Mouse (Mus musculus) gonadal fat pad, adult 2 months (tissue): ENCODE data around the gene Filip1l. TPM values are rescaled to one million over a fixed set of nuclear protein-coding genes. Genes with fewer than 3 reads are reported as not detected.

Experiments used
- DNase-seq: peaks from one replicate; pipeline ENCODE4 v3.0.0-alpha.2; 2012; ENCODE audit warnings: low read depth
- polyA plus RNA-seq: library from polyadenylated mRNA; depleted of rRNA; stranded (reverse); fragments of >200 nt; gene quantifications from 2 replicates; pipeline ENCODE4 v1.2.3, GENCODE M21; 2012

The Filip1l gene
- polyA plus RNA-seq, 1 experiment = 8.3 TPM

DNA sequence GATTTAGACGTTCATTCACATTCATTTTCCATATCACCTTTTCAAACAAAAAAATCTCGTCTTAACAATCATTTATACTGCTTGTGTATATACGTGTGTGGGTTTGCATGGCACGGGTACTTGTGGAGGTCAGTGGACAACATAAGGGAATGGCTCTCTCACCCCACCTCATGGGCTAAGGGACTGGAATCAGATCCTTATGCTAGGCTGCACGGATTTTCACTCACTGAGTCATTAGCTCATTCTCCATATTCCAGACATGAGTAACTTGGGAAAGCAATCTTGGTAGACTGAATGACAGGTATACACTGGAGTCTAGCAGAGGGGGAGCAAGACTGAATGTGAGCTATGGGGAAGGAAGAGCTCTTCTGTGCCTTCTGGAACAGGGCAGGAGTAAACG lies 80.8 kb downstream of the Filip1l start:
- DNase-seq = no peak

DNA sequence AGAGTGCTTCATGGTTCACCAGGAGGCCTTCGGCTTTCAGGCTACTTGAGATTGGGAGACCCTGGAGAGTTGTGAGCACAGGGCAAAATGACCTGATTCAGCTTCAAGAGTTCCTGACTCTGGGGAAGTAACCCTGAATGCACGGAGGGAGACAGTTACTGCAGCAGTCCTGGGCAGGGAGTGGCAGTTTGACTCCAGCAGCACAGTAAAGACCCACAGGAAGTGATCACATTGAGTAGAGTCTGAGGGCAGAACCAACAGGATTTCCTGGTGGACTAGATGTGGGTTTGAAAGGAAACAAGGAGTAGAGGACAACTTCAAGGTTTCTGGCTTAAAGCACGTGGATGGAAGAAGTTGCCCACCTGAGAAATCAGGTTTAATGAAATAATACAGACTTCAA lies 81.7 kb downstream of the Filip1l start:
- DNase-seq = no peak

DNA sequence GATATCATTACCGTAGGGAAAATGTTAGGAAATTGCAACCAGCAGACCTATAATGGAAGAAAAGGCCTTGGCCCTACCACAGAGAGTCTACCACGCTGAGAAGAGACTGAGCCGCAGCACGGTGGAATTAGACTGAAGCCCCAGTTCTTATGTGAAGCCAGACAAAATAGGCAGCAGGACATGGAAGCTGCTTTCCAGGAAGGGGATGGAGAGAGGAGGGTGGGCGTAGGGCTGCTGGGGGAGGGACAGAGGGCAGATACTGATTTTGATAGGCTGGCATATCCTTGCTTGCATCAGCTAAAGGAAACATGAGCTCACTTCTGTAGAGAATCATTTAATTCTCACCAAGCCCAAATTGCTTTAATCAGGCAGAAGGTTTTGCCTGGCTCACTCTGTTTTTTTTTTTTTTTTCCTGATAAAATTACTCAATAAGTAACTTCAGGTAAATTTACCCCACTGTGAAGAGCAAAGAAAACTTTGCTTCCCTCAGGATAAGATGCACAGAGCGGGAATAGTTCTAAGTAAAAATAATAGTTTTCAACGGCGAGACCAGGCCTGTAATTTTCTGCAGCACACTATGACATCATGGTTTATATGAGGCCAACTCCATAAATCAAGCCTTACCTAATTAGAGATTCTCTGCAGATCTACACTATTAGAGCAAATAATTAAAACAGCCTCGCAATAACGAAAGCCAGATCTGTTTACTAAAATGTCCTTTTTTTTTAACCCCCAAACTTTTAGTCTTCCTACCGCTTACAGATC lies 84.8 kb downstream of the Filip1l start:
- no peak for DNase-seq

DNA sequence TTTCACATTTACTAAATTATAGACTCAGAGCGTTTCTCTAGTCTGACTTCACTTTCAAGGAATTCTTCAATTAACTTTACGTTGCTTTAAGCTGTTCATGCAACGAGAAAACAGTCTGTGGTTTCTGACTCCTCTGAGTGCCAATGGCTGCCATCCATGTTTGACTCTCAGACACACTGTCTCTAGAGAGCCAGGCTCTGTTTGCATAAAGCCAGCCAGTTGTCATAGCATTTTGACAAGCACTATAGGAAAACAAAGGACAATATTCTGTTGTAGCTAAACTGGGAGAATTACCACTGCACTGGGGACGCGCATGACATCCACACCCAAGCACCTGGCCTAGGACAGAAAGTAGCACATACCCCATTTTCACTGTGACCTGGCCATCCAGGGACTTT lies 85.4 kb downstream of the Filip1l start:
- no peak for DNase-seq

DNA sequence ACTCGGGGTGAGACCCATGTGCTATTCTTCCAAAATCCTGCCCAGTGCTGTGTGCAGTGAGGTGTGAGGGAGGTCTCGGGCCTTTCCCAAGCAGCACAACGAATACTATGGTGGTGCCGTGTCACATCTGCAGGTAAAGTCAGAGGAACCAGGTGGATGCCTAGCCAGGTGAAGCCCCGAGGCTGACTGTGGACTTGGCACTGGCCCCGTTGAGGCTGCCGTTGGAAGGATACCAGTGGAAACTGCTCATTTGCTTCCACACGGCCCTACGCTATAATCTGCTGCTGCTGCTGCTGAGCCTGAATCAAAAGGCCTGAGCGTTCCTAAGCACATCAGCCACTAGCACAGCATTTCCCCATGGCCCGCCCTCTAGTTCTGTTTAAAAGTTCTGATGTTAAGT lies 86.3 kb downstream of the Filip1l start:
- DNase-seq = no peak

DNA sequence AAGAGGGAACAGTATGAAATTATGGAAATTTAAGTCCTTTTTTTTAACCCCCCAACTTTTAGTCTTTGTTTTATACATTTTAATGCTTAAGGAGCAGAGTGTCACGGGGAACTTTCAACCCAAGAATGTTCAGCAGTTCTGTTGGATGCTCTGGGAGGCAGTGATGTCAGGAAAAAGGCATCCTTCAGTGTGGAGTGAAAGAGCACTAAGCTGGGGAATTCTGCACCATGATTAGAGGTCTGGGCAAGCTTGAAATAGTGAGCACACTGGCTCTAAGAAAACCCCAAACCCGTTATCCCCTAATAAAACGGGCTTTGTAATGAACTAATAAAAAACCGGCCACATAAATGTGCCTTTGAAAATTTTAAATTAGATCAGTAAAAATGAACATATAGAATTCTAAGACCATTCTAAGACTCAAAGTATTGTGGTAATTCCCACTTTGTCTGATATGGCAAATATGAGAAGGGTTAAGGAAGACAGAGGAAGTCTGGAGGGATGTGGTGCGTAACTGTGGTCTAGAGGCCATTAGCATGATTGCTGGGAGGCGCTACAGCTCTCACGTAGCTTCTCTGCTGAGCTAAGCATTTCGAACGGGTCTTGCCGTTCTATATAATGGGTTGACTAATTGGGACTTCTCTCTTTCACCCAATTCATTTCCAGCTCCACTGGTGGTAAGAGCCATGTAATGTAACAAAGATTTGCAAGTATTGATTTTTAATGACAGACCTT lies 88.0 kb downstream of the Filip1l start:
- DNase-seq = no peak

DNA sequence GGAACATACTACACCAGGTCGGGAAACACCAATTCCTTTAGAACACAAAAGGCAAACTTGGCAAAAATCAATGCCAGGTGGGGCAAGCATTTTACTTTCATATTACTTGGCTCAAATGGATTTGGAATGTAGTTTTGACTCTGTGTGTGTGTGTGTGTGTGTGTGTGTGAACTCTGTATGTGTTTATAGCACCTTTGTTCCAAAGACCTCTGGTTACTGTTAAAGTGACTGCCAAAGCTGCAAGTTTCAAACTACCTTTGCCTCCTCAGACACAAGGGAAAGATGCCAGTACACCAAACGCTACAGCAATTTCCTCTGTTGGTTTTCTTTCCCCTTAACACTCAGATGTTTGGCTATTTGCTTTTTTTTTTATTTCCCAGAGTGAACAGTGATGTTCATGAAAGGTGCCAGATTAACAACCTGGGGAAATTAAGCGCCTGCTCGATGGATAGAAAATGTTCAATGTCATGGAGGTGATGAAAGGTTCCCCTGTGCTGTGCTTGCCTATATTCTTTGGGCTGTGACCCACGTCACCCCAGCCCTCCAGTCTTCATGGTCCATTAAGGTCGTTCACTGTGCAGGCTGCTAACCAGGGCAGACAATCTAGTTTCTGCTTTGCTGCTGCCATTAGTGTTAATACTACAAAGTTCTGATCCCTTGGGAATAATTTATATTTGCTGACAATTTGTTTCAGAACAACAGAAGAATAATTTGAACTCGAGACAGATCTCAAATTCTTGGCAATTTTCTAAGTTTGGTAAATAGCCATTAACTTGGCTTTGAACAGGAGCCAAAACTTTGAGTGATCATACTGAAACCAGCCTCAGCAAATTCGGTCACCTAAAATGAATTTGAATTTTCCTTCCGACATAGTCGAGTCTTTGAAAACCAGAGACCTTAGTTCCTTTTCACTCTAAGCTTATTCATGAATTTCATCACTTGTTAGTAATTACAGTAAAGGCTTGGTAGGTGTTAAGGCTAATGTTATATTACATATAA lies 92.5 kb downstream of the Filip1l start:
- no peak for DNase-seq

DNA sequence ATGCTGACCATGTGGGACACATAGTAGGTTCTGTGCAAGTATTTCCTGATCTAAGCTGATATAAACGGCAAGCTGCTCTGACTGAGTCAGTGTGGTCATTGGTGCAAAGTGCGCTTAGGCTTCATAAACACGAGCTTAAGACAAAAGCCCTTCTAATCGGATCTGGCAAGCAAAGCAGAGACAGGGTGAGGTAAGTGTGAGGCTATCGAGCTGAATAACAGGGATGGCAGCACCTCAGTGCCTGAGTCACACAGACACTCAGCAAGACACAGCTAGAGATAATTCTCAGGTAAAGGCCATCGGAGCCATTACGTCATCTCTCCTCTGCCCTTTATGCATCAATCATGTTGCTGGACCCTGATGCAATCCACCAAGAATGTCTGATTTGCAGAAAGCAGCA lies 100.1 kb downstream of the Filip1l start:
- peak; percentile 87 for DNase-seq

DNA sequence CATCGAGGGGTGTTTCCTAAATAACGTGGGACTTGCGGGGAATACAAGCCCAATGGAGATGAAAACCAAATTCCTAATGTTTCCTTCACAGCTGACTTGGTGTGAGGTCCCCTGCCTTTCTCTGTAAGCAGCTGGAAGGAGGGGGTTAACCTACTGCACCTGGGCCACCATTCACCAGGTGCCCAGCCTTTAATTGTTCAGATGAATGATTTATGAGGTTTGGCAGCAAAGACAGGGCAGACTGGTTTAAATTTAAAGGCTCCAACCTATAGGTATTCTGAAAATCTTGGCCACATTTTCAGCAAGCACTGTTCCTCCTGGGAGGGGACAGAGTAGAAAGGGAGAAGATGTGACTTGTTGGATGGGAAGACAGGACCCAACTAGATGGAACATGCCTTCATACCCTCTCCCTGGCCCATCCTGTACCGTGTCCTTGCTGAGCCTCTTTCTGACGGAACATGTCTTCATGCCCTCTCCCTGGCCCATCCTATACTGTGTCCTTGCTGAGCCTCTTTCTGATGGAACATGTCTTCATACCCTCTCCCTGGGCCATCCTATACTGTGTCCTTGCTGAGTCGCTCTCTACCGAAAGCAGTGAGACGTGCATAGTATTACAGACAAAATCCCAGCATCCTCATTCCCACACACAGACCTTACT lies 101.3 kb downstream of the Filip1l start:
- DNase-seq = no peak

DNA sequence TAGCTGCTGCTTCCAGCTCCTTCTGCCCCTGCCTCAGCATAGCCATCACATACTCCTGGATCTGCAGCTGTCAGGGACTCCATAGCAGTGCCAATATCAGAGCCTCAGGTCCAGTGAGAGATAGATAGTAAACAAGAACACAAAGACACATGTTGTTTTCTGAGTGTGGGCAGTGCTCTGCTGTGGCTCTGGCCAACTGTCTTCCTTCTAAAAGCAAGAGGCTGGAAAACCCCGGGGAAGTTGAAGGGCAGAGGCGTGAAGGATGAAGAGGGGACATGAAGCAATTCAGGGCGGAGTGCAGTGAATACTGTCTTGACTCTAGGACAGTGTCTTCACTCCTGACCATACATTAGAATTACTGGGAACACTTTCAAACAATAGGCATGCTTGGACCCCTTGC lies 102.7 kb downstream of the Filip1l start:
- DNase-seq = no peak

DNA sequence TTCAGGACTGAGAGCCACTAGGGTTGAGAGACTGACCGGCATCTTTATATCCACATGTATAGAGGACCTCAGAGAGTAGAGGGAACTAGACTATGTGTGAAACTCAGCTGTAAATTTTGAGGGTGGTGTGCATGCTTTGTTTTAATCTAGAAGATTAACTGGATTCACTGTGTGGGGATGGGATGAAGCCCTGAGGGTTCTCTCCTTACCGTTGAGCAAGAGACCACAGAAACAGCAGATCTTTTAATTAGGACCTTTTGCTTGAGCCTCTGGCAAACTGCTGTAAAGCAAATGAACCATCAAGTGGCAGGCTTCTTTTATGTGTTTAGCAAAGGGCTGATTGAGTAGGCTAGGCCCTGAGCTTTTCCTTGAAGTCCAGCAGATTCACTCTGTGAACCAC lies 103.1 kb downstream of the Filip1l start:
- DNase-seq = no peak

DNA sequence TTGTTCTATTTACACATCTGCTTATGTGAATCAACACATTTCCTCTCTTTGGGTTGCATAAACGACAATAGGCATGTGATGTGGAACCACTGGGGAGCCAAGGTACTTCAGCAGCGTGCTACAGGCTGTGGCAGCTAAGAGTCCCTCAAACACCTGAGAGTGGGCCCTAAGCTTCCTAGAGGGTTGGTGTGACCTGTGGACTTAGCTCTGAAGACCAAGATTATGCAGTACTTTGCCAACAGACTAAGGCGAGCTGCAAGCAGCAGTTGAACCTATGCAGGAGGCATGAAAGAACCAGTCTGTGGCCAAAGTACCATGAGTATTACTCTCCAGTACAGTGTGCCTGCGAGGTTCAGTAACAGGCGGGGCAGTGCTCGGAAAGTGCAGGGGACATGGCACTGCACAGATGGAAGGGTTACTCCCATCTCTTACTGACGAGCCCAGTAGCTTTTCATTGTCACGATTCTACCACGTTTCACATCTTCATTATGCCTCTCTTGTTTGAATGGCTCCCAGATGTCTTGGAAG lies 112.6 kb downstream of the Filip1l start:
- no peak for DNase-seq

DNA sequence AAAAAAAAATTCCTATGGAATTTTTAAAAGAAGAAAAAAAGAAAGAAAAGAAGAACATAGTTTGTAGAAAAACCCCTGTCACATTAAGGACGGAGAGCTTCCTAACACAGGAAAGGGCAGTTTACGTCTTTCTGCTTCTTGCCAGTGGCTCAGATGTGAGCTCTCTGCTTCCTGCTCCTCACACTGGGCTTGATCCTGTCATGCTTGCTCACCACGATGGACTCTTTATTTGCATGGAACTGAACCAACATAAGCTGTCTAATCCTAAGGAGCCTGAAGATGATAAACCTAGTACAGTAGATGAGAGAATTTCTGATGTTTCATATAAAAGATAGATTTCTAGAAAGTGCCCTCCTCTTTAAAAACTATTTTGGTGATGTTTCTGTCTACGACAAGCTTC lies 116.4 kb downstream of the Filip1l start:
- no peak for DNase-seq

DNA sequence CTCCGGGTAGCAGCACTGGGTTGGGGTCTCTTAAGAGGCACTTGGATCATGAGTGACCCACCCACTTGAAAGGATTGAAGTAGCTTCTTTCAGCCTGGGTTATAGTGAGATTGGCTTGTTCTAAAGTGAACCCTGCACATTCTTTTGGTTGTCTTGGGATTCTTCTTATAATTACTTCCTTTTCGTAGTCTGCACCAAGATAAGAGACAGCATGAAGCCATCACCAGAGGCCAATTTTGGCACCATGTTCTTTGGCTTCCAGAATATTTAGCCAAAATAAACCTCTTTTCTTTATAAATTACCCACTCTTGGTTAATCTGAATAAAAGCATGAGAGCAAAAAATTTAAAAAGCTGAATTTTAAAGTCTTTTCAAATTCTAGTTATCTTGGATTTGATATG lies 117.0 kb downstream of the Filip1l start:
- no peak for DNase-seq

DNA sequence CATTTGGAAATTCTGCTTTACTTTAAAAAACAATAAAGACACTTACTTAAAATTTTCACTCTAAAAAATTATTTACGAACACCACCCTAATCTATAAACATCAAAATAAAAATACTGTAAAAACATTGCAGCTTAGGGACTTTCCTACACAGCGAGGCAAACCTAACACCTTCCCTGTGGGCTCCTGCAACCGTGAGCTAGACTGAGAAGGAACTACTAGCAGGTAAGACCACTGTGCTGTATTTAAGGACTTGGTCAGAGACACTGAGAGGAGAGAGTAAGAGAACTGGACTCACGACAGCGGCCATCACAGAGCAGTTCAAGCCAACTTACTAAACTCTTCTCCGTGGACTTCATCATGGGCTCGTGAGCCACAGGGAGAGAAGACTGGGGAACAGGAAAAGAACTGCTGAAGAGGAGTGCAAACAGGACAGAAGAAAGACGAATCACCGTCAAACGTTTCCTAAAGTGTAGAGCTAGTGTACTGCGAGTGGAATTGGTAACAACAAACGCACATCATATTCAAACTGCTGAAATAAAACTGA lies 117.5 kb downstream of the Filip1l start:
- DNase-seq = no peak

DNA sequence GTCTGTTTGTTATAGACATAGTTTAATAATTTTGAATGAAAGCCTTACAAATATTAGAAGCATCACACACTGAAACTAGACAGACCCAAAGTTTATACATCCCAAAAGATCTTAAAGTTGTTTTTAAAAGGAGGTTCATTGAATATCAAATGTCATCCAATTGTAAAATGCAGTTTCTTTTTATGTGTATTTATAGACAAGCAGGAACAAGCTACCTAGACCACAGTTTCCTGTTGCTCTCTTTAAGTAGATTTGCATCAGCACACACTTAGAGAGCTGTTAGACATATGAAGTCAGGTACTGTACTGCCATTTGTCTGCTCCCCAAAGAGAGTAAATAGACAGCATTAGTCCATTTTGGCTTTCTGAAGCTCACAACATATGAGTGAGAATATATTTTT lies 118.2 kb downstream of the Filip1l start:
- no peak for DNase-seq

DNA sequence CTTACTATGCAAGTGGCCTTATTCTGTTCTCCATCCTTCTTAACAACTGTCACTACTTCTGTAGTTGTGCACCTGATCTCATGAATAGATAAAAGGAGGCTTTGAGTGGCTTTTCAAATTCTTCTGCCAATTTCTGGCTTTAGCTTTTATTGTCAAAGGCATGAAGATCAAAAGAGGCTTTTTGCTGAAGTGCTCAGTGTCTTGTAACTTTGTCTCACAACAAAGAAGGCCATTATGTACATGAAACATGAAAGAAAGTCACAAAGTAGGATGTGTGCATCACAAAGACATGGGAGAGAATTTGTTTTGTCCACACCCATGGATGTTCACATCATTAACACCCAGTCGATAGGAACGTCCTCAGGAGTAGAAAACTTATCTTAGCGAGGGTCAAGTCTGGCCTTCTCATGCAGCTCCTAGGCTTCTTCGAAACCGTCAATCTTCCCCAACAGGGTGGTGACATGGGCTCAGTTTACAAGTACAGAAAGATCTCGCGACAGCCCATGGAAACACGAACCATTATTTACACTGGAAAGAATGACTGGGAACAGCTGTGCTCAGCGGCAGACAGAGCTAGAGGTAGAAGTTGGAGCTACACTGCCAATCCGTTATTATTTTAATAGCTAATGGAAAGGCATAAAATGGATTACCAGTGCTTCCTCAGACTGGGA lies 120.7 kb downstream of the Filip1l start:
- DNase-seq = no peak

DNA sequence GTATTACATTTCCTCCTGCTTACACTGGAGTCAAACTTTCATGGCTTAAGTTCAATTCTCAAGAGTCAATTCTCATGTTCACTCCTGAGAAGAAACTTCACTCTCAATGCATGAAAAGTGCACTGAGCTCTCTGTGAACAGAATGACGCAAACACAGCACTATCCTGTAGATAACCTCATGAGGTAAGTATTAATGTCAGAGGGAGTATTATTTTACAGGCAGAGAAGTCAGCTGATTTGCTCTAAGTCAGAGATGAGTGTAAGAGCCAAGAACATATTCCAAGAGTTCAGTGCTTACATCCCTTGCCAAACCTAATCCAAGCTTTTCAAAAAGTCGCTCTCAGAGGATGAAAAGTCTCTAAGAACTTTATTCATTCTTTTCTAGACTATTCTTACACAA lies 125.6 kb downstream of the Filip1l start:
- DNase-seq = no peak

DNA sequence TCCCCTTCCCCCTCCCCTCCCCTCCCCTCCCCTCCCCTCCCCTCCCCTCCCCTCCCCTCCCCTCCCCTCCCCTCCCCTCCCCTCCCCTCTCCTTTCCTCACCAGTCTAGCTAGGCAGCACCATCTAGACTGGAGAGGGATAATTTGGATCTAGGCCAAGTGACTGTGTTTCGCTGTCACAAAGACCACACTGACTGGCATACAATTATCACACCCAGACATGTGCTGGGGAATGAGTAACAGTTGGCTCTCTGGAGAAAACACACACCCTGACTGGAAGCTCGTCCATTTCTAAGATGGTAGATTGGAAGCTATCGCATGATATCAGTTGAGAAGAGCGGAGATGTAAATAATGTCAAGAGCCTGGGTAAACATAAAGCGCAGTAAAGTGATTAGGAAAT lies 126.9 kb downstream of the Filip1l start:
- DNase-seq = no peak

DNA sequence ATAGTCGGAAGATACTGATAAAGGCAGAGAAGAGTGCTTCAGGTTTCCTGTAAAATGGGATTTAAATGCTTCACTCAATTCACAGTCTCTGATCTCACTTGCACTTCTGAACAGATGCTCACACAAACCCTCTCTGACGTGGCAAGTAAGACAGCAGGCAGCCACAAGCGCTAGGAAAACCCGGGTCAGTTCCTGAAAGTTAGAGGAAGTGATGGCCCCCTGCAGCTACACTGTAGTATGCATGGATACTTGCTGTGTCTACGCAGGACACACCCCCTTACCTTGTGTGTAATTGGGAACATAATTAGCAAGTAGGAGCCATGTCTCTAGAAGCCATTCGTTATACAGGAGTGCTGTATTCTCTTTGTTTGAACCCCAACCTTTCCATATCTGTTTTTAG lies 129.4 kb downstream of the Filip1l start:
- no peak for DNase-seq

DNA sequence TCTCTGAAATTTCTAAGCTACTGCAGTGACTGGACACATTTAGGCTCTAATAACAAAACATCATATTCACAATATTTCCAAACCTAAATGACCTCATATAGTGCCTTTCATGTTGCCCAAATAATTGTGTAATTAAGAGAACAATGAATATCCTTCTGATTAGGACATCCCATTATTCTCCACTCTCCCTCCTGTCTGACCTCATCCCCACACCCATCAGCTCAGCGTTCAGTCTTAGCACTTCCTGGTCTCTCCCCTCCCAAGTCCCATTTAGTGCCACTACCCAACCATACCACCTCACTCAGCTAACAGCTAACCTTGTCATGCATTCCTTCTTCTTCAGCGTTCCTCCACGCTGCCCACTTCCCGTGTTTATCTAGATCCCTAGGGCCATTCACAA lies 130.0 kb downstream of the Filip1l start:
- DNase-seq = no peak
